Mouse (Mus musculus): ENCODE measurements around the gene Slamf7. TPM values are rescaled to one million over a fixed set of nuclear protein-coding genes. Genes with fewer than 3 reads are reported as not detected.
"Not testable (repeated sequence)": the region's sequence is repeated elsewhere in the genome, so short reads cannot be mapped to it uniquely, and the experiment has no call there.

Gene Slamf7
- polyA plus RNA-seq (2012; rRNA removed), result 2.7 and 3.8 TPM in 2 replicates

DNA sequence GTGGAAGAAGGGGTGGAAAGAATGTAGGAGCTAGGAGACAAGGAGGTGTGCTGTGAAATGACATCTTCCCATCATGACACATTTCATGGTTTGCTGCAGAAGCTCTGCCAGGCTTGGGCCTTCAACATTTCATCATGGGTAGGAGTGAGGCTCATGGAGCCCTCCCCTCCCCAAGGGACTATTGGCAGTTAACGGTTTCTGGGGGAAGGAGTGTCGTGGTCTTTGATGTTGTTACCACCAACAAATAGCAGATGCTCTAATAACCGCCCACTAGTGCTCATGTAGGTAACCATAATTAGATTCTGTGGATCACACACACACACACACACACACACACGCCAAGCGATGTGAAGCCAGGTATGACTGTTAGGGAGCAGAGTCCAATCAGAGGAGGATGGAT is at the start of gene Slamf7:
Gene Slamf7, minus strand, starts transcription at position 302 of the 400 bp plus-strand sequence.
- no peak for DNase-seq (ENCODE audit: low spot score)

GRCm38 (mm10) chr1:171698983-171699382 is 46.1 kb upstream of the Slamf7 start:
- no peak for DNase-seq (ENCODE audit: low spot score)

DNA sequence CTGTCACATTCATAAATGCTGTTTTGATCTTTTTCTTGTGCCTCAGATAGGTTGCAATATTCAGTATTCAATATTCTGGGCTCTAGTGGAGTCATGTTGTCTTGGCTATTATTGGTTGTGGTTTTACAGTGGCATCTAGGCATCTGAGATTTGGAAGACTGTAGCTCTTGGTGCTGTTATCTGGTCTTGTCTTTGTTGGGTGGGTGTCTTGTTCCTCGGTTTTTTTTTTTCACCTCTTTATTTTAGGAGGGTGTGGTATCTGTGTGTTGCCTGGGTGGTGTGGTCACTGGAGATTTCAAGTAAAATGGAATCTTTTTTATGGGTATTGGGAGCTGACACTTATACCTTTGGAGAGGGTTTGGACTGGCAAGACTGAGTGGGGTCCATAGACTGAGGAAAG is 41.1 kb upstream of the Slamf7 start:
- DNase-seq (ENCODE audit: low spot score), result no peak

DNA sequence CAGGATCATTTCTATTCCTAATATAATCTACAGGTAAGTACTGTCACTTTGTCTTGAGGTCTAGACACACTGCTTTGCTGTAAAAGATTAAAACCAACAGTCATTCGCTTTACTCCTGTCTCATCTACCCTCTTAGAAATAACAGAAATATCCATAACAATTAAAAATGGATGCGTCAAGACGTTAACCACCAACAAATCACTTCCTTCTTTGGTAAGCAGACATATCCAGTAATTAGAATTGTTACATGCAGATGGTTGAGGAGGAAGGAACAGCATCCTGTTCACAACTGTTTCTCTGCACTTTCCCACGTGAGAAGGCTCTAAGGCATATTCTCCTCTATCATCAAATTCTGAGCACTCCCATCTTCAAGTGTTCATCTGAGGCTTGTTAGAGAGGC is 34.5 kb upstream of the Slamf7 start:
- DNase-seq (ENCODE audit: low spot score), result no peak

DNA sequence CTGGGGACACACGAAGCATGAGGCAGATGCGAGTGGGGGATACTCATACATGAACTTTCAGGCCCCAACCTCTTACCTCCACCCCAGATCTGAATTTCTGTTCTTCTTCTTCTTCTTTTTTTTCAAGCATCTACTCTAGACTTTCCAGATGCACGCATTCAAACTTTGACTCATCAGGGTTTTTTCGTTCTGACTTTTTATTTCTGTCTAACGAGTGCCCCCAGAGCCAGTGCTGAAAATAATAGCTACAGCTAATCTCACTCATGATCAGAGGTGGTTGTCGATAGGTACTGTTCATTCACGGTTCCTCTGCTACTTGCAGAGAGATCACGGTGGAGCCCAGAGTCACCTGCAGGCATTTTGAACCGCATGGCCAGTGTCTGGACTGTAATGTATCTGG is 32.1 kb upstream of the Slamf7 start:
- no peak for DNase-seq (ENCODE audit: low spot score)

- no peak for DNase-seq (ENCODE audit: low spot score)
Observed at GRCm38 (mm10) chr1:171681531-171682299, 28.9 kb upstream of the Slamf7 start, which contains the start of gene Cd48. Cd48 (plus strand) TSS chr1:171682009.

DNA sequence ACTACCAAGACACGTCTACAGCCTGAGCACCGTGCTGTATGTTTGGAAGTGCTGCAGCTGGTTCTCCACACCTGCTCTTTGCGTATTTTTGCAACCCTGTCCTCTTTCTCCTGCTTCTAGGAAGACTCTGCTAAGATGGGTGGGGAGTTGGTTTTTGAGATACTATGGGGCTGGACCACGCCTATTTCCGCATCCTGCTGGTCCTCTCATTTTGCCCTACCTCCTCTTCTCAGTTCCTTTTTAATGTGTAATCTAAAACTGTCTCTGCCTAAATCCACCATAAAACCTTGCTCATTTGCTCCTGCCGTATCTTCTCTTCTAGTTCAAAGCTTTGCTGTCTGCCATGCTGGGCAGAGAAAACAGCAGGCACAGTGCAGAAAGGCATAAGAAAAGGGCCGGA is 28.2 kb upstream of the Slamf7 start:
- no peak for DNase-seq (ENCODE audit: low spot score)

DNA sequence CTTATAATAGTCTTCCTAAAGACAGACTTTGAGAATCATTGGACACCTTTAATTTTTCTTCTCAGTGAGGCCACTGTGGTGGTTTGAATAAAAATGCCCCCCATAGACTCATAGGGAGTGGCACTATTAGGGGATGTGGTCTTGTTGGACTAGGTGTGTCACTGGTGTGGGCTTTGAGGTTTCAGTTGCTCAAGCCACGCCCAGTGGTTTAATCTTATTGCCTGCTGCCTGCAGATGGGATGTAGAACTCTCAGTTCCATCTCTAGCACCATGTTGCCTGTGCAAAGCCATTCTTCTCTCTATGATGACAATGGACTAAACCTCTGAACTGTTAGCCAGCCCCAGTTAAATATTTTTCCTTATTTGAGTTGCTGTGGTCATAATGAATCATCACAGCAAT is 24.9 kb upstream of the Slamf7 start:
- DNase-seq (ENCODE audit: low spot score), result no peak

- DNase-seq (ENCODE audit: low spot score), result no peak
Observed at GRCm38 (mm10) chr1:171674467-171674866, 21.6 kb upstream of the Slamf7 start.

DNA sequence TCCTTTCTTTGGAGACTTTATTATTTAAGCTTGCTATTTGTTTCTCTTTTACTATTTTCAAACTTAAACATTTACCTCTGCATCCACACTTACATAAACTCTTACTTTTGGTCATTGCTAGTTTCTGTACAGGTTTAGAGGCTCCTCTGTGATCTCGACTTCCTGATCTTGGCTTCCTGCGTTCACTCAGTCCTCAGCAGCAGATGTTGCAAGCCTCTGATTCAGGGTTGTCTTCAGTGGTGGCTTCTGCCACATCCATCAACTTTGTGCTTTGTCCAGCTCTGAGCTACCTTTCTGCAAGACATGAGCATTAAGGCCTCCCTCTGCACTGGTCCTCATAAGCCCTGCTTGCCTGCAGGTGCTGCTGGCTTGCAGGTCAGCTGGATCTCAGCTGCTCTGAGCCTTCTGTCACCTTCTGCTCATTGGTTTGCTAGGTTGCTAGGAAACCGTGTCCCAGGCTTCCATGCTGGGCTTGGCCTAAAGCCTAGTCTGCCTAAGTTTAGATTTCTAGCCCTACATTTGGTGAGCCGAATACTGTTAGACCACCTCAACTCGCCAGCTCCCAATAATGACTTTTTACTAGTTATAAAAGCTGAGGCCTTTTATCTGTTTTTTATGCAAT is 20.1 kb upstream of the Slamf7 start:
- DNase-seq (ENCODE audit: low spot score), result no peak

DNA sequence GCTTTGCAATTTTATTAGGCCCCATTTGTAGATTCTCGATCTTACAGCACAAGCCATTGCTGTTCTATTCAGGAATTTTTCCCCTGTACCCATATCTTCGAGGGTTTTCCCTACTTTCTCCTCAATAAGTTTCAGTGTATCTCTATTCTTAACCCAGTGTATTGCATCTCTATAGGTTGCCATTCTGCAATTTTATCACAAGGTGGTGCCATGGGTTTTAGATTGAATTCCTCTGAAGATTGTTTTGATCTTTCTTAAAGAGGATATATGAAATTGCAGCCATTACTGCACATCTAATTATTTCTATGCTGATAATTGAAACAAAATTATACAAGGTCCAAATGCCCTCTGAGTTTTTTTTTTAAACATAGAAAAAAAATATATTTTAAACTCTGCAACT is 19.6 kb upstream of the Slamf7 start:
- not testable (repeated sequence) for DNase-seq (ENCODE audit: low spot score)

DNA sequence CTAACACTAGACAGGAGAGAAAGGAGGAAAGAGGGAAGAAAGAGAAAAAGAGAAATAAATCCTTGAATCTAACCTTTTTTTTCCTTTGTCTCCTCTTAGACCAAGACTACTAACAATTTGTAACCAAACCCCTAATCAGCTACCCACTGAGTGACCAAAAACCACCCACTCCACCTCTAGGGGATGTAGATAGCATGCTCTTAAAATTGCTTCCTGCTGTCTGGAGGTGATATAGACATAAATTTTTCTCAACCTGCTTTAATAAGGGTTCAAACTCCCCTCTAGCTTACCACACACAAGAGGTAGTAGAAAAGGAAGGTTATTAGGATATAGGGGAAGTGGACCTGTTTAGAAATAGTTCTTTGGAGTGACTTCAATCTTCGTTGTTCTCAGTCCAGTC is 14.3 kb upstream of the Slamf7 start:
- DNase-seq (ENCODE audit: low spot score), result no peak

DNA sequence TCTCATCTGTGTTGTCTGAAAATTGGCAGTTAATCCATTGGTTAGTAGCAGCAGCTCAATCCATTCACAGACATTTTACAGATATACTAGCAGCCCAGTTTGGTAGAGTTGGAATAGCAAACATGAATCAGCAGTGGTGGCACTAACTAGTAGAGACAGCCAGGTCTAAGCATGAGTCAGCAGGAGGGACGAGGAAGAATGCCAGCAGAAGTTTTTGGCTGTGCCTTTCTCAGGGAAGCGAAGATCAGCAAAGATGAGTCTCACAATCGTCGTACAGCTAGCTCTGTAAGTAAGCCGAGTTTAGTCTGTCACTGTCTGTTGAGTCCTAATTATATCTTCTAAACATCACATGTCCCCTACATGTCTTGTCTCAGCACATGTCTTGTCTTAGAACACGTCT is 13.5 kb upstream of the Slamf7 start:
- DNase-seq (ENCODE audit: low spot score), result no peak

- DNase-seq (ENCODE audit: low spot score), result no peak
Observed at GRCm38 (mm10) chr1:171663757-171664156, 10.9 kb upstream of the Slamf7 start.

- no peak for DNase-seq (ENCODE audit: low spot score)
Observed at GRCm38 (mm10) chr1:171661482-171661881, 8.6 kb upstream of the Slamf7 start.

DNA sequence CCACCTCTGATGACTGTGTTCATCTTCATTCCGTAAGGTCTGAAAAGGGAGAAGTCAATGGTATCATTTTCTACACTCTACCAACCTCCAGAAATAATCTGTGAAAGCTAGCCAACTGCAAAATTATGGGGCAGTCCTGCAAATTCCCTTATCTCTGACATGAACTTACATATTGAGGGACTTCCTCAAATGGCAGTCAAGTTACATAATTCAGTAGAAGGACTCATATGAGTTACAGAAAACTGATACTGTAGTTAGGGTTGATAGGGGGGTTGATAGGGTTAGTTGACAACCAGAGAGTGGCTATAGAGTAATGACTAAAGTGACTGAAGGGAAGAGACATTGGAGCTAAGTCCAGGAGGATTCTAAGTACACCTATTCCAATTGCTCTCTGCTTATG is 7.6 kb upstream of the Slamf7 start:
- no peak for DNase-seq (ENCODE audit: low spot score)

DNA sequence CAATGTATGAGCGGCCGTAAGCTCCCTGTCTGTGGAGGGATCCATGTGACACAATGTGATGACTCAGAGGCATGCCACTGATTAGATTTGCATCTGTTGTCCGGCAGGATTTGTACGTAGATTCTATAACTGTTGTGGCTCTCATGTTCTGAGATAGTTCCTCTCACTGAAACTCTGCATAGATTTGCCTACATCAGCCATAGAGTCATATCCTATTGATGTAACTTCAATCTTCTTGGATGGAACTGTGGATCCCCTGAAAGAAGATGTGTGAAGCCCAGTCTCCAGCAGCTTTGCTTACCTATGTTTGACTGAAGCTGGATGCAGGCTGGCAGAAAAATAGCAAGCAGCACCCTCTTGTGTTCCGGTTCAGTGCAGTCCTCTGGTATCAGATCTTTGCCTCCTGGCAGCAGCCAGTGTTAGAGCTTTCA is 5.7 kb upstream of the Slamf7 start:
- DNase-seq (ENCODE audit: low spot score), result no peak

- DNase-seq (ENCODE audit: low spot score), result no peak
Observed at GRCm38 (mm10) chr1:171648840-171649239, 4.0 kb downstream of the Slamf7 start.

- no peak for DNase-seq (ENCODE audit: low spot score)
Observed at GRCm38 (mm10) chr1:171647716-171648115, 5.1 kb downstream of the Slamf7 start.

- no peak for DNase-seq (ENCODE audit: low spot score)
Observed at GRCm38 (mm10) chr1:171646429-171646940, 6.3 kb downstream of the Slamf7 start.

DNA sequence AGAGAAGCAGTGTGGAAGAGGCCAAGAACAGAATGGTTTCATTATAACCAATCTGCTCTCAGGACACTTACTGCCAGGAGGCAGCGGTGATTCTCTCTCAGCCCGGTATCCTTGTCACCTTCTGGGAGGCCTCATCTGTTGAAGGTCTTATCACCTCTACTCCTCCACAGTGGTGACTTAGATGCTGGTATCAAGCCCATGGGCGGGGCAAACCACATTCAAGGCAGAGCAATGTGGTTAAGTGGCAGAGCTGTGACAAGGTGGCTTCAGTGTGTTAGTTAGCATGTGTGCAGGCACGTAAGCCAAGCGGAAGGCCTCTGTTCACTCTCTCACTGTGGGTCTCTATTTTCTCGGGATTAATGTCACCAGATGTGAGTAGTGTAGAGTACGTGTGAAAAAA is 9.2 kb downstream of the Slamf7 start:
- DNase-seq (ENCODE audit: low spot score), result no peak

DNA sequence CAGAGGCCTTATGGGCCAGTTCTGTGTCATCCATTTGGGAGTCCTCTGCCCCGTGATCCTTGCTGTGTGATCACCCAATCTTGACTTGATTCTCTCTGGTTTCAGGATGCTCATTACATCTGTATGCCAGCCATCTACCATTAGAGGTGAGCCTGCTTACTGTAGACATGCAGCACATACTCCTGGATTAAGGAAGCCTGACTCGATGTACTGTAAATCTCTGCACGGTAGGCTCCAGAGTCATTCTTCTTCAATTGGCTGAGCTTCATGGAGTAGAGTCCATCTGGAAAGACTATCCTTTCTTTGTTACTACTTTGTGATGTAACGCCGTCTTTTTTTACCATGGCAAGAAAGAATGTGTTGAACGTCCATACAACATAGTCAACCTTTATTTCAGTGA is 12.0 kb downstream of the Slamf7 start:
- DNase-seq (ENCODE audit: low spot score), result no peak

GRCm38 (mm10) chr1:171638686-171639085 is 14.1 kb downstream of the Slamf7 start:
- DNase-seq (ENCODE audit: low spot score), result no peak
